ENCODE assay signal across 7 mouse cellular contexts in the genomic region with DNA sequence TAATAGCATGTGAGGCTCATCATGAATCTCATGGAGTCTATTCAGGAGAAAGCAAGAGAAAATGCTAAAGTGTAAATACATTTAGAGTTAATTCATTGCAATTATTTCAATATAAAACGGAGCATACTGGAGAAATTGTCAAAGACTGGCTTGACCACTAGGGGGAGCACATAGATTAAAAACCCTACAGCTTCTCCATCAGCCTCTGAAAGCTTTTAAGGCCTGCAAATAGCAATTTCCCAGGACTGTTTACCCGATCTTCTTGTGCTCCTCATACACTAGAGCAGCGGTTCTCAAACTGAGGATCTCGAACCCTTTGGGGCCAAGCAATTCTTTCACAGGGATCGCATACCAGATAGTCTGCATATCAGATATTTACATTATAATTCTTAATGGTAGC.
A peak's percentile ranks its signal among the peaks of the same experiment; 100 is the strongest.
DNase-seq lines count a peak whose midpoint lies in the region; ATAC-seq and TF ChIP-seq lines count a peak whose summit lies in the region.

No protein-coding gene starts in this region.

- H3K79me2 ChIP-seq in MEL (ENCODE audit: control insufficient read depth, insufficient read depth, low read length, poor library complexity), result no peaks in the 10 kb centered on the region

- no peaks in the 10 kb centered on the region for H3K36me3 ChIP-seq in MEL (ENCODE audit: control insufficient read depth in 1 of 2, insufficient read depth in 2 of 2, low read length in 2 of 2)
- no peaks in the 10 kb centered on the region for H3K36me3 ChIP-seq in lung, embryonic 16.5 days (ENCODE audit: control insufficient read depth, insufficient read depth, low read length)

- no peaks in the 10 kb centered on the region for H3K27me3 ChIP-seq in MEL (ENCODE audit: control insufficient read depth in 1 of 2, insufficient read depth in 2 of 2, low read length in 2 of 2)
- no peaks in the 10 kb centered on the region for H3K27me3 ChIP-seq in lung, embryonic 16.5 days (ENCODE audit: control insufficient read depth, insufficient read depth, low read depth, low read length)

- no peak overlapping the region for H3K27ac ChIP-seq in MEL (ENCODE audit: control insufficient read depth, low read depth, low read length)
- no peak overlapping the region for H3K27ac ChIP-seq in lung, embryonic 16.5 days (ENCODE audit: low read length)

- H3K4me1 ChIP-seq in MEL (ENCODE audit: control insufficient read depth in 1 of 2, insufficient read depth in 2 of 2, low read length in 2 of 2), result no peaks in the 10 kb centered on the region
- peaks cover under 1% of the 10 kb centered on the region for H3K4me1 ChIP-seq in lung, embryonic 16.5 days (replicated peaks; ENCODE audit: control insufficient read depth, insufficient read depth, low read length)

- peak; percentile 46 for DNase-seq in CD4-positive helper T cell, adult 2 months (ENCODE audit: low read depth, low spot score)
- DNase-seq in MEL (ENCODE audit: low read depth, low spot score), result peak; percentile 62
- peak; percentile 80 to 83 for DNase-seq in cerebellum, postnatal 14 days
- DNase-seq in gastrocnemius, postnatal 10 days, result peak; percentile 18
- DNase-seq in large intestine, adult 2 months (ENCODE audit: low read depth, low spot score), result peak; percentile 31
- DNase-seq in retina, postnatal 1 day, result peak; percentile 85

- TF ChIP-seq EP300 in MEL (IDR thresholded peaks at IDR 0.05; ENCODE audit: low read depth in 1 of 2, low read length in 2 of 2), result no peak

- TF ChIP-seq POLR2A in MEL (IDR thresholded peaks at IDR 0.05; ENCODE audit: control insufficient read depth in 1 of 2, insufficient read depth in 1 of 2, low read depth in 1 of 2, low read length in 2 of 2, poor library complexity in 1 of 2), result no peak

- H3K4me2 ChIP-seq in lung, embryonic 16.5 days (ENCODE audit: low read depth, low read length), result no peak overlapping the region

- 8% methylated on average over 5 of the region's 5 CpGs for WGBS in large intestine, adult 2 months
- WGBS in lung, embryonic 16.5 days, result 5% methylated on average over 5 of the region's 5 CpGs

- ATAC-seq in lung, embryonic 16.5 days (ENCODE audit: low read depth), result peak; percentile 72

- TF ChIP-seq RAD21 in MEL (IDR thresholded peaks at IDR 0.05; ENCODE audit: low read depth, low read length), result peak; percentile 98

- no peak overlapping the region for H3K9ac ChIP-seq in MEL (ENCODE audit: control insufficient read depth, low read depth, low read length, poor library complexity, severe bottlenecking)
- H3K9ac ChIP-seq in lung, embryonic 16.5 days (ENCODE audit: low read length), result no peak overlapping the region

- no peak overlapping the region for H3K4me3 ChIP-seq in MEL (ENCODE audit: control insufficient read depth in 1 of 2, insufficient read depth in 1 of 2, low read depth in 2 of 2, low read length in 2 of 2)
- H3K4me3 ChIP-seq in lung, embryonic 16.5 days (ENCODE audit: low read length), result no peak overlapping the region

- TF ChIP-seq CTCF in MEL (IDR thresholded peaks at IDR 0.05 in 2 of 3, conservative IDR thresholded peaks at IDR 0.05 in 1 of 3; ENCODE audit: control insufficient read depth in 1 of 3, insufficient read depth in 1 of 3, low read depth in 2 of 3, low read length in 3 of 3, poor library complexity in 1 of 3, severe bottlenecking in 1 of 3), result peak; percentile 24 to 84 (median 56); a peak in 5 of 6 replicates

- no peaks in the 10 kb centered on the region for H3K9me3 ChIP-seq in MEL (replicated peaks; ENCODE audit: insufficient read depth, low read length)
- no peaks in the 10 kb centered on the region for H3K9me3 ChIP-seq in lung, embryonic 16.5 days (ENCODE audit: control insufficient read depth, low read length)

TF ChIP-seq in MEL, 35 proteins besides CTCF, POLR2A, EP300 and RAD21:
- no peak for TF ChIP-seq SIN3A (IDR thresholded peaks at IDR 0.05; ENCODE audit: low read length)
- TF ChIP-seq SMC3 (IDR thresholded peaks at IDR 0.05; ENCODE audit: low read depth, low read length), result peak; percentile 97
- TF ChIP-seq MXI1 (IDR thresholded peaks at IDR 0.05; ENCODE audit: low read depth, low read length), result no peak
- no peak for TF ChIP-seq ZMIZ1 (IDR thresholded peaks at IDR 0.05; ENCODE audit: low read depth, low read length)
- TF ChIP-seq USF2 (IDR thresholded peaks at IDR 0.05; ENCODE audit: borderline replicate concordance in 1 of 2, insufficient read depth in 1 of 2, low read depth in 1 of 2, low read length in 2 of 2), result no peak
- TF ChIP-seq BHLHE40 (IDR thresholded peaks at IDR 0.05; ENCODE audit: borderline replicate concordance, low read depth, low read length), result 0 out of 2 replicates have a peak, but pooled peaks have one; percentile 16
- TF ChIP-seq POLR2AphosphoS2 (IDR thresholded peaks at IDR 0.05; ENCODE audit: low read length), result no peak
- no peak for TF ChIP-seq NRF1 (IDR thresholded peaks at IDR 0.05; ENCODE audit: insufficient read depth, low read depth, low read length, poor library complexity, severe bottlenecking)
- no peak for TF ChIP-seq CHD1 (IDR thresholded peaks at IDR 0.05; ENCODE audit: low read depth, low read length)
- no peak for TF ChIP-seq GABPA (IDR thresholded peaks at IDR 0.05; ENCODE audit: low read depth, low read length)
- no peak for TF ChIP-seq POLR2AphosphoS5 (IDR thresholded peaks at IDR 0.05; ENCODE audit: borderline replicate concordance, low read depth, low read length)
- TF ChIP-seq JUND (IDR thresholded peaks at IDR 0.05; ENCODE audit: low read depth, low read length), result no peak
- peak; percentile 98 for TF ChIP-seq ZC3H11A (IDR thresholded peaks at IDR 0.05; ENCODE audit: low read depth, low read length)
- no peak for TF ChIP-seq ETS1 (IDR thresholded peaks at IDR 0.05; ENCODE audit: low read depth, low read length)
- TF ChIP-seq MEF2A (IDR thresholded peaks at IDR 0.05; ENCODE audit: extremely low read depth, insufficient replicate concordance, low read depth, low read length, poor library complexity, severe bottlenecking), result no peak

Comparison
In these comparisons a context has a peak if more than half of its experiments do, and no peak if none do; other contexts are left out.
1. DNase-seq: peak in every context shown above with its lines; median percentile 85 in retina, postnatal 1 day; 82 in cerebellum, postnatal 14 days; 62 in MEL; 46 in CD4-positive helper T cell, adult 2 months; 31 in large intestine, adult 2 months; 18 in gastrocnemius, postnatal 10 days.